Mouse (Mus musculus) heart, adult 2 months (tissue): ENCODE data around the gene Lrrc4c.

Experiments used
- CTCF ChIP-seq: fragments of 200-600 bp; IDR thresholded peaks from 2 replicates; pipeline ENCODE4 v1.8.1; 2022; ENCODE audit warnings: antibody characterized with exemption, mild to moderate bottlenecking, moderate library complexity
- POLR2A ChIP-seq: fragments of 200-500 bp; IDR thresholded peaks from 2 replicates; pipeline ENCODE4 v1.6.1; 2011; ENCODE audit warnings: mild to moderate bottlenecking, low read depth, low read length, control low read depth; ENCODE audit not compliant: insufficient read depth

- TF ChIP-seq CTCF (no peak), POLR2A (no peak)
Observed at GRCm38 (mm10) chr2:97437767-97438166, 1119.8 kb downstream of the Lrrc4c start.
